Mouse (Mus musculus) forebrain, embryonic 11.5 days (tissue): ENCODE data around the gene Ppp3ca. TPM values are rescaled to one million over a fixed set of nuclear protein-coding genes. Genes with fewer than 3 reads are reported as not detected.

Experiments
- ATAC-seq: fragments of 200-750 bp; cut with Nextera tagmentation; replicated peaks from 2 replicates; pipeline ENCODE4 v1.8.0; 2017; ENCODE audit warnings: moderate TSS enrichment; ENCODE audit not compliant: low FRiP score
- DNase-seq: peaks from one replicate; pipeline ENCODE4 v3.0.0-alpha.2; 2017; ENCODE audit warnings: low spot score
- H3K27ac ChIP-seq: fragments of 300-500 bp; sonication (generic); 2 replicates; pipeline ENCODE4 v1.5.1; 2014; ENCODE audit warnings: low read depth, low read length
- H3K27me3 ChIP-seq: fragments of 300-500 bp; sonication (generic); 2 replicates; pipeline ENCODE4 v1.6.1; 2014; ENCODE audit warnings: mild to moderate bottlenecking, low read length, mixed read lengths; ENCODE audit not compliant: control insufficient read depth, insufficient read depth
- H3K36me3 ChIP-seq: fragments of 300-500 bp; sonication (generic); 2 replicates; pipeline ENCODE4 v1.6.1; 2014; ENCODE audit warnings: mild to moderate bottlenecking, low read length, moderate library complexity, mixed read lengths; ENCODE audit not compliant: control insufficient read depth, insufficient read depth
- H3K4me1 ChIP-seq: fragments of 300-500 bp; sonication (generic); replicated peaks from 2 replicates; pipeline ENCODE4 v1.6.1; 2014; ENCODE audit warnings: low read length, mixed read lengths; ENCODE audit not compliant: control insufficient read depth, insufficient read depth
- H3K4me2 ChIP-seq: fragments of 300-500 bp; sonication (generic); 2 replicates; pipeline ENCODE4 v1.6.1; 2014; ENCODE audit warnings: low read depth, mild to moderate bottlenecking, low read length, moderate library complexity, mixed read lengths; ENCODE audit not compliant: severe bottlenecking
- H3K4me3 ChIP-seq: fragments of 300-500 bp; sonication (generic); 2 replicates; pipeline ENCODE4 v1.5.1; 2014; ENCODE audit warnings: low read depth, low read length
- H3K9ac ChIP-seq: fragments of 300-500 bp; sonication (generic); 2 replicates; pipeline ENCODE4 v1.6.1; 2014; ENCODE audit warnings: low read length
- H3K9me3 ChIP-seq: fragments of 300-500 bp; sonication (generic); 2 replicates; pipeline ENCODE4 v1.6.1; 2016; ENCODE audit warnings: low read length, mixed read lengths; ENCODE audit not compliant: control insufficient read depth
- WGBS: fragments of 180-500 bp; shearing (Covaris S2); extraction: QIAGEN DNeasy Blood & Tissue Kit; methylation state at CpG from one replicate; pipeline ENCODE4 v1.1.7; 2014; 5-methylcytosine and 5-hydroxymethylcytosine counted together
- polyA plus RNA-seq: library from polyadenylated mRNA; unstranded; fragments of >200 nt; fragmentation: Nextera tagmentation; extraction: Ambion mirVana; gene quantifications from 2 replicates; pipeline ENCODE4 v1.2.1, GENCODE M21; 2014

Ppp3ca gene
- polyA plus RNA-seq, 1 experiment from 2014 or later = 59.0 TPM

GRCm38 (mm10) chr3:136678386-136678785 lies 8.5 kb downstream of the Ppp3ca start:
- 82% methylated on average over 8 of the region's 8 CpGs for WGBS
- H3K27me3 ChIP-seq = no peaks in the 10 kb centered on the region
- no peak overlapping the region for H3K4me3 ChIP-seq
- H3K27ac ChIP-seq = no peak overlapping the region
- no peaks in the 10 kb centered on the region for H3K36me3 ChIP-seq
- H3K9ac ChIP-seq = no peak overlapping the region
- H3K9me3 ChIP-seq = no peaks in the 10 kb centered on the region
- DNase-seq (no peak), ATAC-seq (no peak)
- H3K4me2 ChIP-seq = no peak overlapping the region
- H3K4me1 ChIP-seq = 0 out of 2 replicates have a peak, but pooled peaks cover 3% of the 10 kb centered on the region

DNA sequence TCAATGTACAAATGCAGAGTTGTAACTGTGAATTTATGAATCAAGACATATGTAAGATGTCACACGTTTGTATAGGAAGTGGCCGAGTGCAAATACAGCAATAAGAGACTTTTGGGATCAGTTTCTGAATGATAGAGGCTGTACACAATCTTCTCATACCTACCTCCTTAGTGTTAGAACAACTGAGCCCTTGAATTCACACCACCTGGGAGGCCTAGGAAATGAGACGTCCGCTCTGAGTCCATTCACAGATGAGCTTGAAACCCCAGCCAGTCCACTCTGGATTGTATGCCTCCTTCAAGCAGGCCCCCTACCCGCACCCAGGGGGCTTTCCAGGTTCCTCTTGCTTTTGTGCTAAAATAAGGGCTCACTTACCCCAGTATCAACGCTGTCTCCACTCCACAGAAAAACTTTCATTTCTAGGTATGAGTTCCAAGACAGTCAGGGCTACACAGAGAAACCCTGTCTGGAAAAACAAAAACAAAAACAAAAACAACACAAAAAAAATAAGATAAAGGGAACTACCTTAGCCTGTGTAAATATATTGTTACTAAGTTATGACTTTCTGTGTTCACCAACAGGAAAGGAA lies 10.1 kb downstream of the Ppp3ca start:
- Histone ChIP-seq H3K4me1 (0 out of 2 replicates have a peak, but pooled peaks cover 3% of the 10 kb centered on the region), H3K36me3 (no peaks in the 10 kb centered on the region), H3K4me3 (no peak overlapping the region), H3K27me3 (no peaks in the 10 kb centered on the region), H3K27ac (no peak overlapping the region), H3K9ac (no peak overlapping the region), H3K4me2 (no peak overlapping the region), H3K9me3 (no peaks in the 10 kb centered on the region)
- DNase-seq (no peak), ATAC-seq (no peak)
- 69% methylated on average over 6 of the region's 6 CpGs for WGBS

GRCm38 (mm10) chr3:136682242-136682641 lies 12.3 kb downstream of the Ppp3ca start:
- no peaks in the 10 kb centered on the region for H3K9me3 ChIP-seq
- WGBS = 96% methylated on average over 8 of the region's 8 CpGs
- no peak overlapping the region for H3K27ac ChIP-seq
- no peak overlapping the region for H3K9ac ChIP-seq
- no peaks in the 10 kb centered on the region for H3K27me3 ChIP-seq
- no peak for DNase-seq
- no peak overlapping the region for H3K4me3 ChIP-seq
- no peaks in the 10 kb centered on the region for H3K36me3 ChIP-seq
- H3K4me2 ChIP-seq = no peak overlapping the region
- H3K4me1 ChIP-seq = 0 out of 2 replicates have a peak, but pooled peaks cover 3% of the 10 kb centered on the region
- ATAC-seq = no peak

GRCm38 (mm10) chr3:136684191-136684958 lies 14.5 kb downstream of the Ppp3ca start:
- Histone ChIP-seq H3K4me1 (0 out of 2 replicates have a peak, but pooled peaks cover 3% of the 10 kb centered on the region), H3K9me3 (no peaks in the 10 kb centered on the region), H3K27ac (no peak overlapping the region), H3K4me3 (no peak overlapping the region), H3K27me3 (no peaks in the 10 kb centered on the region), H3K9ac (no peak overlapping the region), H3K4me2 (no peak overlapping the region), H3K36me3 (no peaks in the 10 kb centered on the region)
- no peak for DNase-seq
- 93% methylated on average over 15 of the region's 15 CpGs for whole genome bisulfite sequencing
- no peak for ATAC-seq

GRCm38 (mm10) chr3:136686429-136686828 lies 16.5 kb downstream of the Ppp3ca start:
- no peak for DNase-seq
- Histone ChIP-seq H3K36me3 (no peaks in the 10 kb centered on the region), H3K4me2 (no peak overlapping the region), H3K9me3 (no peaks in the 10 kb centered on the region), H3K4me3 (no peak overlapping the region), H3K27ac (no peak overlapping the region), H3K9ac (no peak overlapping the region), H3K4me1 (no peaks in the 10 kb centered on the region), H3K27me3 (no peaks in the 10 kb centered on the region)
- no peak for ATAC-seq
- 94% methylated on average over 8 of the region's 8 CpGs for WGBS

- H3K4me2 ChIP-seq = no peak overlapping the region
- H3K4me3 ChIP-seq = no peak overlapping the region
- H3K36me3 ChIP-seq = no peaks in the 10 kb centered on the region
- no peak overlapping the region for H3K27ac ChIP-seq
- WGBS = 80% methylated on average over 9 of the region's 9 CpGs
- H3K9me3 ChIP-seq = no peaks in the 10 kb centered on the region
- H3K4me1 ChIP-seq = no peaks in the 10 kb centered on the region
- H3K27me3 ChIP-seq = no peaks in the 10 kb centered on the region
- no peak for DNase-seq
- no peak overlapping the region for H3K9ac ChIP-seq
- ATAC-seq = no peak
Observed at GRCm38 (mm10) chr3:136688101-136688586, 18.2 kb downstream of the Ppp3ca start.

GRCm38 (mm10) chr3:136689793-136690543 lies 20.0 kb downstream of the Ppp3ca start:
- no peaks in the 10 kb centered on the region for H3K36me3 ChIP-seq
- H3K4me2 ChIP-seq = no peak overlapping the region
- no peak overlapping the region for H3K27ac ChIP-seq
- ATAC-seq (no peak), DNase-seq (no peak)
- no peaks in the 10 kb centered on the region for H3K4me1 ChIP-seq
- H3K9ac ChIP-seq = no peak overlapping the region
- 92% methylated on average over 7 of the region's 7 CpGs for WGBS
- H3K4me3 ChIP-seq = no peak overlapping the region
- no peaks in the 10 kb centered on the region for H3K27me3 ChIP-seq
- H3K9me3 ChIP-seq = no peaks in the 10 kb centered on the region

DNA sequence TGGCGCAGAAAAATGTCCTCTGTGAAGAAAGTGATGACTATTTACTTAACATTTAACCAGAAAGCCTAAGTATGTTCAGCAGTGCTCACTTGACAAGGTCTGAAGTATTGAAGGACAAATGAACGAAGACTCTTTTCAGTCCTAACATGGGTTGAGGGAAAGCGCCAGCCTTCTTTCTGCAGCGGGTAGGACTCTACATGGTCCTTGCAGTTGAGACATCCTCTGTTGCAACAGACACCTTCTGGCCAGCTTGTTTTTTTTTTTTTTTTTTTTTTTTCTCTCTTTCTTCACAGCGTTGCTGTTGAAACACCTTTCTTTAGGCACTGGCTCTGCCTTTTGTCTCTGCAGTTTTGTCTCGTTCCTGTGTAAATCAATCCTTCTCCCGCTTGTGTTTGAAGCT lies 22.1 kb downstream of the Ppp3ca start:
- no peaks in the 10 kb centered on the region for H3K27me3 ChIP-seq
- DNase-seq = no peak
- H3K9me3 ChIP-seq = no peaks in the 10 kb centered on the region
- 80% methylated on average over 7 of the region's 7 CpGs for WGBS
- no peak overlapping the region for H3K9ac ChIP-seq
- no peaks in the 10 kb centered on the region for H3K4me1 ChIP-seq
- H3K27ac ChIP-seq = no peak overlapping the region
- no peak overlapping the region for H3K4me2 ChIP-seq
- no peak overlapping the region for H3K4me3 ChIP-seq
- no peak for ATAC-seq
- no peaks in the 10 kb centered on the region for H3K36me3 ChIP-seq
